Mouse (Mus musculus): ENCODE measurements at regions not wholly inside any gene's neighbourhood (a gene's known extent, or its start where the extent isn't known, plus 50 kb on each side); places are given as distances from the start of the nearest gene placed in this dataset.

- no peak for DNase-seq (ENCODE audit: low read depth, low spot score)
These were observed 118.4 kb upstream of the Lhcgr start for GRCm38 (mm10) chr17:88910144-88910543.

DNA sequence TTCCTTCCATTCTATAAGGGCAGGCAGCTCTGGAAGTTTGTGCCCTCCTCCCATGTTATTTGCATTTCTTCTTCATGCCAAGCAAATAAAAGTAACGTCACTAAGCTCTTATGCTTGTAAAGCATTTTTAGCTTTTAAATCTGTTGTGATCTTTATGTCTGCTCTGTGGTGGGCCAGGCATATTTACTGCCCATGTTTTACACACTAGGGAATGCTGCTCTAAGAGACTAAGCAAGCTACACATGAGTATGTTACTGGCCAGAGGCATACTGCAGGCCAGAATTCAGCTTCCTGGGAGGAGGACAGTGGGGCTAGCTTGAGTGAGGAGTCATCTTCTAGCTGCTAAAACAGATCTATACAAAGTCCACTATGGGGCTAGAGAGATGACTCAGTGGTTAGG lies 110.0 kb upstream of the Lhcgr start:
- no peak for DNase-seq (ENCODE audit: low read depth, low spot score)

- DNase-seq (ENCODE audit: low read depth, low spot score), result no peak
These were observed 109.1 kb upstream of the Lhcgr start for GRCm38 (mm10) chr17:88900904-88901303.

GRCm38 (mm10) chr17:88898705-88899668 lies 107.2 kb upstream of the Lhcgr start:
- DNase-seq (ENCODE audit: low read depth, low spot score), result no peak

DNA sequence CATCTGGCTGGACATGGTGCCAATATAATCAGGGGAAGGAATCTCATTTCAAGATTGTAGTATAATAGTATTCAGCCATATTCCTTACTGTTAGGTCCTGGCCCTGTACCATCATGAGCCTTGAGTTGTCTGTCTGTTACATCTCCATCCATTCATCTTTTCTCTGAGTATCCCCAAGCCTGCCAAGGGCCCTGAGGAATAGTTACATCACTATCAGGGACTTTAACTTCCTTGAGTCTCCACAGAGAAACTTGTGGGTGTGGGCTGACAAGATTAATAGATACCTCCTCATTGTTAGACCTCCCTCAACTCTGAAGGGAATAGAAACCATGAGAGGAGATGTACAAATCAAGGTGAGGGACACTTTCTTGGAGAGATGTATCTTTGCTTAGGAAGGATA lies 101.7 kb upstream of the Lhcgr start:
- no peak for DNase-seq (ENCODE audit: low read depth, low spot score)

GRCm38 (mm10) chr17:88885526-88885925 lies 93.7 kb upstream of the Lhcgr start:
- peak; percentile 2 for DNase-seq (ENCODE audit: low read depth, low spot score)

DNA sequence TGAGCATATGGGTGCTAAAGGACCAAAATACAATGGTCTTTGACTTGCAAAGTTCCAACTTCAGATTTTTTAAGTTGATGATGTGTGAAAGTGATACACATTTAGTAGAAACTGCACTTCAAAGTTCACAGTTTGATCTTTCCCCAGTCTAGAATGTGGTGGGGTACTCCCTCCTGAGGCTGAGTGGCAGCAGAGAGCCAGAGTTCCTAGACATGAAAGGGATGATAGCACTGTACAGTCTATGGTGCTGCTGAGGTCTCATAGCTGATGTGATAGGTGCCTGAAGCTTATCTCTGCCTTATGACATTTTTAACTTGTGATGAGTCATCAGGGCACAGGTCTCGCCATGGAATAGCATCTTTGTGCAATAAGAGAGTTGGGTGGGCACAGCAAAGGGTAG lies 87.9 kb upstream of the Lhcgr start:
- no peak for DNase-seq (ENCODE audit: low read depth, low spot score)

DNA sequence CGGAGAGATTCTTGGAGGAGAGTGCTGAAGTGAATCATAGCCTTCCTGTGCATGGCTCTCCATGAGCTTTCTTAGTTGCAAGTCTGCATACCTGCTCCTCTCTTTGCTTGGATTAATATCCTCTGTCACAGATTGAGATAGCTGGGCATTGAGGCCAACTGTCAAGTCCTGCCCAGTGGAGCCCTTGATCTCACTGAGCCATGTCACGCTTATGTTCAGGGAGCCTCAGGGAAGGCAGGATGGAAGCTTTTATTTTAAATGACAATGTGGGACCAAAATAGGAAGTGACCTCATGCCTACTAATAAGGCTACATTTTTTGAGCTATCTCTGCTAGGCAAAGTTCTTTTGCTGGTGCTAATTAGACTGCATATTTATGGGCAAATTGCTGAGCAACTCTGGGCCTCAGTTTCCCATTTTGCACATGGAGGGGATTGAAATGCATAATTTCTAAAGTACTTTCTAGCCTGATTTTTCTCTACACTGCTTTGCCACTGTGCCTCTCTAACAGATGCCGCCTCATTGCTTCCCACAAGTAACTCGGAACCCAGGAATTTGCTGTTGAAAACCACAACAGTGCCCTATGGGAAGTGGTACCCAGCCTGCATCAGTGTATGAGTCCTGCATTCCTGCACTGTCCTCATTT lies 78.7 kb upstream of the Lhcgr start:
- no peak for DNase-seq (ENCODE audit: low read depth, low spot score)

- DNase-seq (ENCODE audit: low read depth, low spot score), result no peak
These were observed 72.8 kb upstream of the Lhcgr start for GRCm38 (mm10) chr17:88864631-88865030.

DNA sequence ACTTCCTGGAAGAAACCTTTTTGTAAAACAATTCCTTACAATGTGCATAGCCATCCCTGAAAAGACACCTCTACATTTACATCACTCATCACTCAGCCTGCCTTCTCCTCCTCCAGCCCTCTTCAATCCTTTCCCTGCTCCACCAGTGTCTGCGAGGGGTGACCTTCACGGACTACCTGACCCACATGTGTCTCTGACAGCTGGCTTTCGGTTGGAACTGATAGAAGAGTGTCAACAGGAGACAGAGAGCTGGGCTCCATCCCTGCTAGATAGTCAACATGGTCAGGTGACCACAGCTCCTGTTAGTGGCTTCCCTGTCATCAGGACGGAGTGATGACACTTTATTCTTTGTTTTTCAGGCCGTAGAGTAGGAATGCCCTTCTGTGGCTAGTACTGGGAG lies 72.4 kb upstream of the Lhcgr start:
- DNase-seq (ENCODE audit: low read depth, low spot score), result no peak

DNA sequence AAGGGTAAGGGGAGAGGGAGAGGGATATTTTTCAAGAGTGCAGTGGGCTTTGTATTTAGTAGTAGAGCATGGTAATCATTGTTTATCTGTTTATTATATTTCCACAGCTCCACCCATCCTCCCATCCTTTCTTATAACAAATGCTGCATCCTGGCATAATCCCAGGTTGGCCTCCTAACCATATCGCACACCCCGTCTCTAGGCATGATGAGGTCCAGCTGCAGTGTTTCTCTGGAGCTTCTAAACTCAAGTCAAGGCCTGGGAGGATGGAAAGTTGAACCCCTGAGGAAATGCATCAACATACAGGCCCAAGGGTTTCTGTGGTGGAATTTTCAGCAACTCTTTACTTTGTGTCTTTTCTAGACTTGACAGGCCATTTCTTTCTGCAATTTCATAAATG lies 69.3 kb upstream of the Lhcgr start:
- no peak for DNase-seq (ENCODE audit: low read depth, low spot score)

DNA sequence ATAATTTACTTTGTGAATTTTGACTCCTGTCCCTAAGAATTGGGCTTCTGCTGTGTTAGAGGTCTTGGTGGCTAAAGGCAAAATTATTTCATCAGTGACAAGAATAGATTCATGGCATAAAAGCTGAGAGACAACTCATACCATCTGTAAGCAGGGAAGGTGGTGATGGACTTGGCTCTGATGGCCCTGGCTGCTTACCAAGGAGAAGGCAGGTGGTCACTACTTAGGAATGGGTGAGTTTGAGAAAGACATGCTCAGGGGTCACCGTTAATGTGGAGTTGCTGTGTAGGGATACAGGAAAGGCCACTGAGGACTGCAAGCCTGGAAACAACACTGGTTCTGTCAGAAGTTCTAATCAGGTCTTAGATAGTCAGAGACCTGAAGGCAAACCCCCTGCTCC lies 68.8 kb upstream of the Lhcgr start:
- no peak for DNase-seq (ENCODE audit: low read depth, low spot score)

GRCm38 (mm10) chr17:88858666-88859065 lies 66.9 kb upstream of the Lhcgr start:
- no peak for DNase-seq (ENCODE audit: low read depth, low spot score)

GRCm38 (mm10) chr17:88847255-88847654 lies 55.5 kb upstream of the Lhcgr start:
- DNase-seq (ENCODE audit: low read depth, low spot score), result no peak

DNA sequence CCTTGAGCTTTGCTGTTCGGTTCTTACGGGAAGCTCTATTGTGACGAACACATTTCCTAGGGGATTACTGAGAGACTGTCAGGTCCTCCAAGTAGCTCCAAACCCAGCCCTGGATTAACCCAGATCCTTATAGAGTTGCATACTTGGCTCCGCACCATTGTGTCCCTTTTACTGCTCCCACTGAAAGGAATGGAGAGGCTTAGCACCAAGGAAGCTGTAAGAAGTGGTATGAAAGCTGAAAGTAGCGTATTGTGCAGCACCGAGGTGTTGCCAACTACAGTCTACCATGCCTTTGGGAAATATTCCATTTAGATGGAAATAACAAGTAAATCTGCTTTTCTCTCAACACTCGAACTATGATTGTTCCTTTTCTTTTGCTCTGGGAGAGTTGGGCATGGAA lies 53.5 kb upstream of the Lhcgr start:
- DNase-seq (ENCODE audit: low read depth, low spot score), result no peak

Measured in 3T3-L1 (cell line).